Mouse (Mus musculus): Measurements from ENCODE around the gene Sh2d3c. TPM values are rescaled to one million over a fixed set of nuclear protein-coding genes. Genes with fewer than 3 reads are reported as not detected.

Sh2d3c gene
- polyA plus RNA-seq, 1 experiment from 2014 or later, result 23.7 TPM

DNA sequence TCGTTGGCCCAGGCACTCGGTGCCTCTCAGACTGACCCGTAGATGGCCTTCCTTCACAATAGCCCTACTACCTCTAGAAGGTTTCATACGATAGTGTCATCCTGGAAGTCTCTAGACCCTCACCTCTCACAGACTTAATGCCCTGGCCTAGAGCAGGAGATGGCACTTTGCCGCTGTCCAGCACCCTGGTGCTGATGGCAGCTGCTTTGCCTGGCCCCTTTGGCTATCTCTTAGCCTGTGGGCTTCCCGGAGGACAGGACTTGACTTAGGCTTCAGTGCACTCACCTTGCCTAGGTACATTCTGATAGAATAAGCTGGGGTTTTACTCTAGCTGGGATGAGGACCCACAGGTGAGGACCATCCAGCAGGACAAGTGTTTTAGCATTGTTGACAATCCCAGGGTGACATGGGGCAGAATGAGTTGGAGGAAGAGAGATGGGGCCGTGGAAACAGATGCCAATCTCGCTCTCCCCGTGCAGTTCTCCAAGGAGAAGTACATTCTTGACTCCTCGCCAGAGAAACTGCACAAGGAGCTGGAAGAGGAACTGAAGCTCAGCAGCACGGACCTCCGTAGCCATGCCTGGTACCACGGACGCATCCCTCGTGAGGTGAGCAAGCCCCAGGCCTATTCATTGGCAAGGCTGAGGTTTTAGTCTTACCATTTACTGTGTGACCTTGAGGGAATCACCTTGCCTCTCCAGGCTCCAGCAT is 23.6 kb downstream of the Sh2d3c start:
- Histone ChIP-seq H3K4me1 (ENCODE audit: control insufficient read depth in 2 of 2, insufficient read depth in 2 of 2, low read length in 2 of 2) (peaks cover 6 to 10% of the 10 kb centered on the region in 2 experiments), H3K9me3 (ENCODE audit: control insufficient read depth, low read length) (no peaks in the 10 kb centered on the region), H3K27me3 (ENCODE audit: control insufficient read depth, insufficient read depth, low read length) (peaks cover 38% of the 10 kb centered on the region), H3K9ac (ENCODE audit: low read length) (no peak overlapping the region), H3K36me3 (ENCODE audit: control insufficient read depth, insufficient read depth, low read length) (peaks cover 54% of the 10 kb centered on the region), H3K4me3 (ENCODE audit: control insufficient read depth in 1 of 2, insufficient read depth in 1 of 2, low read depth in 1 of 2, low read length in 2 of 2) (no peak overlapping the region), H3K27ac (replicated peaks in 1 of 2; ENCODE audit: control insufficient read depth in 1 of 2, insufficient read depth in 1 of 2, low read depth in 2 of 2, low read length in 2 of 2) (no peak overlapping the region), H3K4me2 (ENCODE audit: low read length) (no peak overlapping the region)
- WGBS, result 64% methylated on average over 15 of the region's 15 CpGs
- ATAC-seq (ENCODE audit: insufficient number of reproducible peaks, insufficient read depth, low FRiP score, low read depth), result no peak

DNA sequence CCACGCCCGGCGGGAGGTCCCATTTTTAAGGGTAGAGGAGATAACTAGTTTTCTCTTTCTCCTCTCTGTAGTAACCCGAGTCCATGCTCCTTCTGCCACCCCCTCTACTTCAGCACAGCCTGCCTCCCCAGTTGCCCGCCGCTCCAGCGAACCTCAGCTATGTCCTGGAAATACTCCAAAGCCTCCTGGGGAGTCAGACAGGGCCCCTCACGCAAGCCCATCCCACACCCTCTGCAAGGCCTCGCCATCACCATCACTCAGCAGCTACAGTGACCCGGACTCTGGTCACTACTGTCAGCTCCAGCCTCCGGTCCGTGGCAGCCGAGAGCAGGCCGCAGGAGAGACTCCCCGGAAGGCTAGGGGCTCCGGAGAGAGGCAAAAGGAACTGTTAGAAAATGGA is 28.2 kb downstream of the Sh2d3c start:
- Histone ChIP-seq H3K27me3 (ENCODE audit: control insufficient read depth, insufficient read depth, low read length) (no peaks in the 10 kb centered on the region), H3K4me3 (ENCODE audit: control insufficient read depth in 1 of 2, insufficient read depth in 1 of 2, low read depth in 1 of 2, low read length in 2 of 2) (no peak overlapping the region), H3K4me1 (ENCODE audit: control insufficient read depth in 2 of 2, insufficient read depth in 2 of 2, low read length in 2 of 2) (peaks cover 0 to 4% of the 10 kb centered on the region in 2 experiments; a peak in 2 of 4 replicates), H3K9me3 (ENCODE audit: control insufficient read depth, low read length) (no peaks in the 10 kb centered on the region), H3K9ac (ENCODE audit: low read length) (no peak overlapping the region), H3K4me2 (ENCODE audit: low read length) (no peak overlapping the region), H3K36me3 (ENCODE audit: control insufficient read depth, insufficient read depth, low read length) (peaks cover 86% of the 10 kb centered on the region), H3K27ac (replicated peaks in 1 of 2; ENCODE audit: control insufficient read depth in 1 of 2, insufficient read depth in 1 of 2, low read depth in 2 of 2, low read length in 2 of 2) (no peak overlapping the region)
- ATAC-seq (ENCODE audit: insufficient number of reproducible peaks, insufficient read depth, low FRiP score, low read depth), result no peak
- 78% methylated on average over 16 of the region's 16 CpGs for WGBS

DNA sequence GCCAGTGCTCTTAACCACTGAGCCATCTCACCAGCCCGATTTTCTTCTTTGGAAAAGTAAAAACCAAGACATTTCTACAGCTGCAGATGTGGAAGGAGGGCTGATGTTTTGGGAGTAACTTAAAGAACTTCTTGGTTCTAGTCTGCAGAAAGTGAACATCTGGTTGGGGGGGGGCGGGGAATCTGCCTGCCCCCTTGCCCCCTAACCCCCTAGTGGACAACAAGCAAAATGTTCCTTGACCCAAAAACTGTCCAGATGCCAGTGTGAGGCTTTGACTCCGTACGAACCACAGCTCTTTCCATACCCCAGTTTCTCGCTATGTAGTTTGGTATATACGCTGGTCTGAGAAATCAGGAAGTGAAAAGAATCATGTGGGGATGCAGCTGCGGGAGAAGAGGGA is 29.3 kb downstream of the Sh2d3c start:
- Histone ChIP-seq H3K4me2 (ENCODE audit: low read length) (no peak overlapping the region), H3K27me3 (ENCODE audit: control insufficient read depth, insufficient read depth, low read length) (no peaks in the 10 kb centered on the region), H3K4me3 (ENCODE audit: control insufficient read depth in 1 of 2, insufficient read depth in 1 of 2, low read depth in 1 of 2, low read length in 2 of 2) (no peak overlapping the region), H3K27ac (replicated peaks in 1 of 2; ENCODE audit: control insufficient read depth in 1 of 2, insufficient read depth in 1 of 2, low read depth in 2 of 2, low read length in 2 of 2) (no peak overlapping the region), H3K4me1 (ENCODE audit: control insufficient read depth in 2 of 2, insufficient read depth in 2 of 2, low read length in 2 of 2) (peaks cover 0 to 4% of the 10 kb centered on the region in 2 experiments; a peak in 2 of 4 replicates), H3K9ac (ENCODE audit: low read length) (no peak overlapping the region), H3K36me3 (ENCODE audit: control insufficient read depth, insufficient read depth, low read length) (peaks cover 87% of the 10 kb centered on the region), H3K9me3 (ENCODE audit: control insufficient read depth, low read length) (no peaks in the 10 kb centered on the region)
- 69% methylated on average over 7 of the region's 7 CpGs for WGBS
- no peak for ATAC-seq (ENCODE audit: insufficient number of reproducible peaks, insufficient read depth, low FRiP score, low read depth)

GRCm38 (mm10) chr2:32750887-32751664 is 30.2 kb downstream of the Sh2d3c start:
- H3K4me2 ChIP-seq (ENCODE audit: low read length), result peak overlapping the region; percentile 75
- peaks cover 82% of the 10 kb centered on the region for H3K36me3 ChIP-seq (ENCODE audit: control insufficient read depth, insufficient read depth, low read length)
- peak; percentile 80 for ATAC-seq (ENCODE audit: insufficient number of reproducible peaks, insufficient read depth, low FRiP score, low read depth)
- H3K9me3 ChIP-seq (ENCODE audit: control insufficient read depth, low read length), result no peaks in the 10 kb centered on the region
- H3K27me3 ChIP-seq (ENCODE audit: control insufficient read depth, insufficient read depth, low read length), result no peaks in the 10 kb centered on the region
- H3K4me3 ChIP-seq (ENCODE audit: control insufficient read depth in 1 of 2, insufficient read depth in 1 of 2, low read depth in 1 of 2, low read length in 2 of 2), result peak overlapping the region; percentile 43 to 44
- peak overlapping the region; percentile 31 to 60; a peak in 2 of 4 replicates for H3K27ac ChIP-seq (replicated peaks in 1 of 2; ENCODE audit: control insufficient read depth in 1 of 2, insufficient read depth in 1 of 2, low read depth in 2 of 2, low read length in 2 of 2)
- 22% methylated on average over 31 of the region's 31 CpGs for WGBS
- peaks cover 0 to 4% of the 10 kb centered on the region in 2 experiments; a peak in 2 of 4 replicates for H3K4me1 ChIP-seq (ENCODE audit: control insufficient read depth in 2 of 2, insufficient read depth in 2 of 2, low read length in 2 of 2)
- H3K9ac ChIP-seq (ENCODE audit: low read length), result peak overlapping the region; percentile 68

DNA sequence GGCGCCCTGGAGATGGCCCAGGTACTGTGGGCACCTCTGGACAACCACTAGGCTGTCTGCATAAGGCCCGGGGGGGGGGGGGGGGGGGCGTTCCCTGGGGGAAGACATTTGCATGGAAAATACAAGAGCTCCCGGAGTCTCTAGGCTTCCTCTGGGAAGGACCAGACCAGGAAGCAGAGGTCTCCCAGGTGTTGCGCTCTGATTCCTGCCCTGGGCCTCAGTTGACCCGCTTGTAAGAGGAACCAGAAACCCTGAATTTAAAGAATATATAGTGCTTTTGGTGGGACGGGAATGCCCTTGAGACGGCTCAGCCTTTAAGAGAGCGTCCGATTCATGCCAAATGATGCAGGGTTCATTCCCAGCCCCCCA is 30.8 kb downstream of the Sh2d3c start:
- peak overlapping the region; percentile 43 to 44 for H3K4me3 ChIP-seq (ENCODE audit: control insufficient read depth in 1 of 2, insufficient read depth in 1 of 2, low read depth in 1 of 2, low read length in 2 of 2)
- H3K27me3 ChIP-seq (ENCODE audit: control insufficient read depth, insufficient read depth, low read length), result no peaks in the 10 kb centered on the region
- WGBS, result 38% methylated on average over 9 of the region's 10 CpGs
- H3K4me2 ChIP-seq (ENCODE audit: low read length), result peak overlapping the region; percentile 75
- H3K9ac ChIP-seq (ENCODE audit: low read length), result peak overlapping the region; percentile 68
- peak overlapping the region; percentile 31 to 38; a peak in 2 of 4 replicates for H3K27ac ChIP-seq (replicated peaks in 1 of 2; ENCODE audit: control insufficient read depth in 1 of 2, insufficient read depth in 1 of 2, low read depth in 2 of 2, low read length in 2 of 2)
- no peaks in the 10 kb centered on the region for H3K9me3 ChIP-seq (ENCODE audit: control insufficient read depth, low read length)
- peak; percentile 11; the same call in 1 of the 2 replicates for ATAC-seq (ENCODE audit: insufficient number of reproducible peaks, insufficient read depth, low FRiP score, low read depth)
- H3K36me3 ChIP-seq (ENCODE audit: control insufficient read depth, insufficient read depth, low read length), result peaks cover 76% of the 10 kb centered on the region
- H3K4me1 ChIP-seq (ENCODE audit: control insufficient read depth in 2 of 2, insufficient read depth in 2 of 2, low read length in 2 of 2), result peaks cover 0 to 4% of the 10 kb centered on the region in 2 experiments; a peak in 2 of 4 replicates

GRCm38 (mm10) chr2:32752181-32752580 is 31.3 kb downstream of the Sh2d3c start:
- Histone ChIP-seq H3K9me3 (ENCODE audit: control insufficient read depth, low read length) (no peaks in the 10 kb centered on the region), H3K27me3 (ENCODE audit: control insufficient read depth, insufficient read depth, low read length) (no peaks in the 10 kb centered on the region), H3K4me1 (ENCODE audit: control insufficient read depth in 2 of 2, insufficient read depth in 2 of 2, low read length in 2 of 2) (peaks cover 0 to 4% of the 10 kb centered on the region in 2 experiments; a peak in 2 of 4 replicates), H3K36me3 (ENCODE audit: control insufficient read depth, insufficient read depth, low read length) (peaks cover 72% of the 10 kb centered on the region), H3K9ac (ENCODE audit: low read length) (no peak overlapping the region), H3K4me2 (ENCODE audit: low read length) (peak overlapping the region; percentile 75), H3K27ac (replicated peaks in 1 of 2; ENCODE audit: control insufficient read depth in 1 of 2, insufficient read depth in 1 of 2, low read depth in 2 of 2, low read length in 2 of 2) (no peak overlapping the region), H3K4me3 (ENCODE audit: control insufficient read depth in 1 of 2, insufficient read depth in 1 of 2, low read depth in 1 of 2, low read length in 2 of 2) (peak overlapping the region in 1 of 2 experiments; percentile 44; a peak in 1 of 4 replicates)
- WGBS, result 61% methylated on average over 10 of the region's 10 CpGs
- ATAC-seq (ENCODE audit: insufficient number of reproducible peaks, insufficient read depth, low FRiP score, low read depth), result no peak

GRCm38 (mm10) chr2:32756674-32757055 is 35.8 kb downstream of the Sh2d3c start:
- Histone ChIP-seq H3K4me2 (ENCODE audit: low read length) (peak overlapping the region; percentile 38), H3K9me3 (ENCODE audit: control insufficient read depth, low read length) (no peaks in the 10 kb centered on the region), H3K4me3 (ENCODE audit: control insufficient read depth in 1 of 2, insufficient read depth in 1 of 2, low read depth in 1 of 2, low read length in 2 of 2) (peak overlapping the region in 1 of 2 experiments; percentile 81; a peak in 2 of 4 replicates), H3K27me3 (ENCODE audit: control insufficient read depth, insufficient read depth, low read length) (no peaks in the 10 kb centered on the region), H3K27ac (replicated peaks in 1 of 2; ENCODE audit: control insufficient read depth in 1 of 2, insufficient read depth in 1 of 2, low read depth in 2 of 2, low read length in 2 of 2) (no peak overlapping the region), H3K4me1 (ENCODE audit: control insufficient read depth in 2 of 2, insufficient read depth in 2 of 2, low read length in 2 of 2) (no peaks in the 10 kb centered on the region), H3K36me3 (ENCODE audit: control insufficient read depth, insufficient read depth, low read length) (peaks cover 54% of the 10 kb centered on the region), H3K9ac (ENCODE audit: low read length) (no peak overlapping the region)
- WGBS, result 41% methylated on average over 6 of the region's 6 CpGs
- ATAC-seq (ENCODE audit: insufficient number of reproducible peaks, insufficient read depth, low FRiP score, low read depth), result no peak
